12 mouse cellular contexts compared by ENCODE assay signal in genomic region chr11:93987026-93987425, GRCm38 (mm10). TPM values are rescaled to one million over a fixed set of nuclear protein-coding genes. Genes with fewer than 3 reads are reported as not detected.
DNase-seq lines count a peak whose midpoint lies in the region; ATAC-seq and TF ChIP-seq lines count a peak whose summit lies in the region.
"Had no signal": no experiment of that assay in that cellular context is flagged by ENCODE, and none has a peak within 500 bp of the region (broad histone marks: within the 10 kb centered on the region; RNA-seq: fewer than 3 reads in every experiment).

No protein-coding gene starts in this region.

- no peak for TF ChIP-seq CTCF in spleen, adult 2 months (IDR thresholded peaks at IDR 0.05; ENCODE audit: extremely low read depth, insufficient read depth, insufficient read length, insufficient replicate concordance)

- WGBS in heart, embryonic 15.5 days: 86% methylated on average over 4 of the region's 4 CpGs
- 51% methylated on average over 4 of the region's 4 CpGs for WGBS in spleen, adult 2 months
- 70% methylated on average over 4 of the region's 4 CpGs for WGBS in liver, embryonic 13.5 days (ENCODE audit: insufficient replicate concordance)
- WGBS in midbrain, embryonic 15.5 days: 79% methylated on average over 4 of the region's 4 CpGs

- intact Hi-C loops in heart, postnatal 10 days (cut with DNase I): no loop called here

- DNase-seq in heart, postnatal 10 days: no peak
- no peak for DNase-seq in spleen, adult 2 months (ENCODE audit: low read depth in 1 of 2, low spot score in 2 of 2)
- no peak for DNase-seq in spleen, postnatal 10 days (ENCODE audit: low spot score in 2 of 2)
- no peak for DNase-seq in liver, embryonic 13.5 days
- DNase-seq in adrenal gland, postnatal 25 days: no peak
- DNase-seq: cerebellum, postnatal 10 days; thymus, postnatal 36 days had no signal

- no peak for ATAC-seq in heart, embryonic 15.5 days (replicated peaks; ENCODE audit: insufficient number of reproducible peaks, insufficient read depth, low FRiP score, low read depth)
- ATAC-seq in liver, embryonic 13.5 days (ENCODE audit: low read depth): no peak
- ATAC-seq in midbrain, embryonic 15.5 days (replicated peaks): no peak
- ATAC-seq: forebrain, embryonic 14.5 days had no signal

- no peak overlapping the region for H3K4me3 ChIP-seq in heart, embryonic 15.5 days
- H3K4me3 ChIP-seq in spleen, adult 2 months (ENCODE audit: extremely low read depth, insufficient read depth, insufficient read length): no peak overlapping the region
- no peak overlapping the region for H3K4me3 ChIP-seq in liver, embryonic 13.5 days (replicated peaks)
- no peak overlapping the region for H3K4me3 ChIP-seq in midbrain, embryonic 15.5 days
- H3K4me3 ChIP-seq: embryonic facial prominence, embryonic 13.5 days had no signal

- TF ChIP-seq POLR2A in spleen, adult 2 months (IDR thresholded peaks at IDR 0.05; ENCODE audit: low read depth, low read length): no peak

- H3K9ac ChIP-seq in heart, embryonic 15.5 days: no peak overlapping the region
- H3K9ac ChIP-seq in liver, embryonic 13.5 days: peak overlapping the region; percentile 17; the same call in 1 of the 2 replicates
- no peak overlapping the region for H3K9ac ChIP-seq in midbrain, embryonic 15.5 days
- H3K9ac ChIP-seq: embryonic facial prominence, embryonic 13.5 days; liver, embryonic 14.5 days had no signal

- no peaks in the 10 kb centered on the region for H3K36me3 ChIP-seq in heart, embryonic 15.5 days
- no peaks in the 10 kb centered on the region for H3K36me3 ChIP-seq in spleen, adult 2 months (ENCODE audit: control insufficient read depth, insufficient read depth, low read length)
- no peaks in the 10 kb centered on the region for H3K36me3 ChIP-seq in liver, embryonic 13.5 days
- no peaks in the 10 kb centered on the region for H3K36me3 ChIP-seq in midbrain, embryonic 15.5 days (replicated peaks)
- H3K36me3 ChIP-seq: embryonic facial prominence, embryonic 13.5 days had no signal

- H3K9me3 ChIP-seq in heart, embryonic 15.5 days (replicated peaks): no peaks in the 10 kb centered on the region
- H3K9me3 ChIP-seq in liver, embryonic 13.5 days (replicated peaks): no peaks in the 10 kb centered on the region
- no peaks in the 10 kb centered on the region for H3K9me3 ChIP-seq in midbrain, embryonic 15.5 days
- H3K9me3 ChIP-seq: embryonic facial prominence, embryonic 13.5 days had no signal

- H3K27ac ChIP-seq in heart, embryonic 15.5 days: peak overlapping the region; percentile 92
- H3K27ac ChIP-seq in spleen, adult 2 months (ENCODE audit: insufficient read depth, low read length): peak overlapping the region; percentile 71
- H3K27ac ChIP-seq in liver, embryonic 13.5 days: no peak overlapping the region
- no peak overlapping the region for H3K27ac ChIP-seq in midbrain, embryonic 15.5 days
- H3K27ac ChIP-seq: liver, embryonic 14.5 days had no signal

- H3K4me2 ChIP-seq in heart, embryonic 15.5 days: 0 out of 2 replicates have a peak overlapping the region, but pooled peaks have one; percentile 13
- no peak overlapping the region for H3K4me2 ChIP-seq in liver, embryonic 13.5 days
- no peak overlapping the region for H3K4me2 ChIP-seq in midbrain, embryonic 15.5 days
- H3K4me2 ChIP-seq: embryonic facial prominence, embryonic 13.5 days had no signal

- H3K27me3 ChIP-seq in heart, embryonic 15.5 days: no peaks in the 10 kb centered on the region
- H3K27me3 ChIP-seq in spleen, adult 2 months (ENCODE audit: control insufficient read depth, insufficient read depth, low read length): no peaks in the 10 kb centered on the region
- no peaks in the 10 kb centered on the region for H3K27me3 ChIP-seq in liver, embryonic 13.5 days
- no peaks in the 10 kb centered on the region for H3K27me3 ChIP-seq in midbrain, embryonic 15.5 days (replicated peaks)
- H3K27me3 ChIP-seq: embryonic facial prominence, embryonic 13.5 days had no signal

- peaks cover 18% of the 10 kb centered on the region for H3K4me1 ChIP-seq in heart, embryonic 15.5 days (replicated peaks)
- peaks cover 14% of the 10 kb centered on the region; the same call in 1 of the 2 replicates for H3K4me1 ChIP-seq in spleen, adult 2 months (ENCODE audit: control insufficient read depth, insufficient read depth, insufficient read length)
- peaks cover 17% of the 10 kb centered on the region for H3K4me1 ChIP-seq in liver, embryonic 13.5 days (replicated peaks)
- H3K4me1 ChIP-seq in midbrain, embryonic 15.5 days: no peaks in the 10 kb centered on the region
- H3K4me1 ChIP-seq: embryonic facial prominence, embryonic 13.5 days had no signal

RNA-seq across cellular contexts. Expression of gene Spag9, which starts 8.9 kb away (rescaled TPM):
- 33.7 and 34.1 TPM in 2 replicates for polyA plus RNA-seq in heart, embryonic 15.5 days (2015; fragmentation: Nextera tagmentation; extraction: Ambion mirVana)
- total RNA-seq in heart, postnatal 10 days (2021): 100 to 1,000 TPM; 165 TPM
- polyA plus RNA-seq in spleen, adult 2 months (2012; rRNA removed): 14.8 and 27.5 TPM in 2 replicates
- polyA plus RNA-seq in liver, embryonic 13.5 days (2015; fragmentation: Nextera tagmentation; extraction: Ambion mirVana): 9.1 and 10.0 TPM in 2 replicates
- total RNA-seq in adrenal gland, postnatal 25 days (2021): 98.6 and 120 TPM in 2 replicates
- polyA plus RNA-seq in midbrain, embryonic 15.5 days (2015; fragmentation: Nextera tagmentation; extraction: Ambion mirVana): 85.5 and 88.9 TPM in 2 replicates

RNA-seq across cellular contexts. Expression of gene Nme1, which starts 18.7 kb away (rescaled TPM):
- polyA plus RNA-seq in heart, embryonic 15.5 days (2015; fragmentation: Nextera tagmentation; extraction: Ambion mirVana): 69.6 and 74.1 TPM in 2 replicates
- total RNA-seq in heart, postnatal 10 days (2021): 10 to 100 TPM; 26.3 to 29.0 TPM
- polyA plus RNA-seq in spleen, adult 2 months (2012; rRNA removed): 81.9 and 91.3 TPM in 2 replicates
- 177 and 207 TPM in 2 replicates for polyA plus RNA-seq in liver, embryonic 13.5 days (2015; fragmentation: Nextera tagmentation; extraction: Ambion mirVana)
- total RNA-seq in adrenal gland, postnatal 25 days (2021): 21.4 and 34.2 TPM in 2 replicates
- 473 and 498 TPM in 2 replicates for polyA plus RNA-seq in midbrain, embryonic 15.5 days (2015; fragmentation: Nextera tagmentation; extraction: Ambion mirVana)

RNA-seq across cellular contexts. Expression of gene Gm20390, which starts 18.9 kb away (rescaled TPM):
- 185 and 232 TPM in 2 replicates for polyA plus RNA-seq in heart, embryonic 15.5 days (2015; fragmentation: Nextera tagmentation; extraction: Ambion mirVana)
- total RNA-seq in heart, postnatal 10 days (2021): 10 to 100 TPM; 29.4 to 39.4 TPM
- polyA plus RNA-seq in spleen, adult 2 months (2012; rRNA removed): 6.0 and 7.0 TPM in 2 replicates
- 247 and 263 TPM in 2 replicates for polyA plus RNA-seq in liver, embryonic 13.5 days (2015; fragmentation: Nextera tagmentation; extraction: Ambion mirVana)
- 63.2 and 91.2 TPM in 2 replicates for total RNA-seq in adrenal gland, postnatal 25 days (2021)
- 299 and 314 TPM in 2 replicates for polyA plus RNA-seq in midbrain, embryonic 15.5 days (2015; fragmentation: Nextera tagmentation; extraction: Ambion mirVana)

RNA-seq across cellular contexts. Expression of gene Nme2, which starts 31.0 kb away (rescaled TPM):
- polyA plus RNA-seq in heart, embryonic 15.5 days (2015; fragmentation: Nextera tagmentation; extraction: Ambion mirVana): 350 and 462 TPM in 2 replicates
- 1,000 to 10,000 TPM; 1,170 to 1,184 TPM for total RNA-seq in heart, postnatal 10 days (2021)
- polyA plus RNA-seq in spleen, adult 2 months (2012; rRNA removed): 88.3 and 103 TPM in 2 replicates
- polyA plus RNA-seq in liver, embryonic 13.5 days (2015; fragmentation: Nextera tagmentation; extraction: Ambion mirVana): 81.5 and 82.6 TPM in 2 replicates
- 405 and 487 TPM in 2 replicates for total RNA-seq in adrenal gland, postnatal 25 days (2021)
- polyA plus RNA-seq in midbrain, embryonic 15.5 days (2015; fragmentation: Nextera tagmentation; extraction: Ambion mirVana): 68.6 and 70.3 TPM in 2 replicates

Comparison
In these comparisons a context has a peak if more than half of its experiments do, and no peak if none do; other contexts are left out.
1. H3K27ac ChIP-seq: peak in heart, embryonic 15.5 days (single experiment) and spleen, adult 2 months (single experiment); none in liver, embryonic 13.5 days (single experiment) and midbrain, embryonic 15.5 days (single experiment).
2. RNA of gene Gm20390, which starts 18.9 kb away (polyA plus RNA-seq): 299 to 314 TPM in midbrain, embryonic 15.5 days, 247 to 263 TPM in liver, embryonic 13.5 days and 185 to 232 TPM in heart, embryonic 15.5 days; 6.0 to 7.0 TPM in spleen, adult 2 months; every median in the first group is over 10 times any median in the second.